Mouse (Mus musculus): ENCODE measurements around the gene A730071L15Rik. TPM values are rescaled to one million over a fixed set of nuclear protein-coding genes. Genes with fewer than 3 reads are reported as not detected.

The A730071L15Rik gene
- polyA plus RNA-seq, 1 experiment, result 0.15 TPM

DNA sequence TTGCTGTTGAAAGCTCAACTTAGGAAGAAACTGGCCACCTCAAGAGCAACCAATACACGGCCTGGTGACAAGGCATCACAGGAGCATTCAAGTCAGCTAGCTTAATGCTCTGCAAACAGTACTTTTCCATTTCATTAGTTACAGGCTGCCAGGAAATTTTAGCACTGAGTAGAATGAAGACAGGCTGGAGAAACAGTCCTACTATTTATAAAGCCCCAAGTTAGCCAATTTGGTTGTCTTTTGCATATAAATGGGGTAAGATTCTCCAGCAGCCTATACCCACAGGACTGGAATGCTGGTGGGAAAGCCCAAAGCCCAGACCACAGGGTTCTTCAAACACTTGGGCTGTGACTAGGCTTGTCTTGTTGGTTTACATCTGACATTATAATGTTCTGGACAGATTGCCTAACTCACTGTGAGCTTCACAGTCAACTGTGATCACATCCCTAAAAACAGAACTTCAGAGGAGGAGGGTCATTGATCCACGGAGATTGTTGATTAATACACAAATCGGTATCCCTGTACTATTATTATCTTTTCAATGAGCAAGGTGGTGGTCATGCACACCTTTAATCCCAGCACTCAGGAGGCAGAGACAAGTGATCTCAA lies 39.1 kb upstream of the A730071L15Rik start:
- Histone ChIP-seq H3K27me3 (ENCODE audit: control insufficient read depth, insufficient read depth, low read length) (no peaks in the 10 kb centered on the region), H3K4me3 (replicated peaks; ENCODE audit: insufficient read depth, low read depth, low read length) (no peak overlapping the region), H3K4me1 (ENCODE audit: control insufficient read depth, insufficient read depth, low read length) (peaks cover 25% of the 10 kb centered on the region), H3K27ac (ENCODE audit: insufficient read depth, low read length) (no peak overlapping the region)
- TF ChIP-seq POLR2A (IDR thresholded peaks at IDR 0.05; ENCODE audit: borderline replicate concordance, insufficient read depth, low read length) (no peak), CTCF (IDR thresholded peaks at IDR 0.05; ENCODE audit: borderline replicate concordance, insufficient read depth, low read depth, low read length) (no peak)
- WGBS, result 73% methylated on average over 3 of the region's 3 CpGs
- no peak for DNase-seq

DNA sequence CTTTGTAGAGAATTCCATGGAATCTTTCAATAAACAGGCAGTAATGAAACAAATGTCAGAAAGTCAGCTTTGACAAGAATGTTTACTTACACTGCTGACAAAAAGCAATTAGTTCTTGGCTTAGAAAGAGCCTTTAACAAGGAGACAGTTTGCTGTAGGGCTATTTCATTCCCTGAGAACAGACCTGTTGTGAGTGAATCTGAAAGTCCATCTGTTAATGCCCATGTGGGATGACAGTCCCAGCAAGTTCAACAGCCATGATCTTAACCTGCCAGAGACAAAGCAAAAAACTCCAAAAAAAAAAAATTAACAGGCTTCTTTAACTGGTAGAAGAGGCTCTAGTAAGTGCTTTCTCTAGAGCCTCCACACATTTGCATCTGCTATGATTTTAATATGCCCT lies 38.3 kb upstream of the A730071L15Rik start:
- Histone ChIP-seq H3K27ac (ENCODE audit: insufficient read depth, low read length) (no peak overlapping the region), H3K4me1 (ENCODE audit: control insufficient read depth, insufficient read depth, low read length) (peaks cover 25% of the 10 kb centered on the region), H3K4me3 (replicated peaks; ENCODE audit: insufficient read depth, low read depth, low read length) (no peak overlapping the region), H3K27me3 (ENCODE audit: control insufficient read depth, insufficient read depth, low read length) (no peaks in the 10 kb centered on the region)
- peak in 1 of 2 experiments; percentile 74 for DNase-seq
- TF ChIP-seq POLR2A (IDR thresholded peaks at IDR 0.05; ENCODE audit: borderline replicate concordance, insufficient read depth, low read length), result no peak
- TF ChIP-seq CTCF (IDR thresholded peaks at IDR 0.05; ENCODE audit: borderline replicate concordance, insufficient read depth, low read depth, low read length), result no peak

GRCm38 (mm10) chr11:6163062-6163461 lies 36.8 kb upstream of the A730071L15Rik start:
- Histone ChIP-seq H3K27me3 (ENCODE audit: control insufficient read depth, insufficient read depth, low read length) (no peaks in the 10 kb centered on the region), H3K4me1 (ENCODE audit: control insufficient read depth, insufficient read depth, low read length) (peaks cover 21% of the 10 kb centered on the region), H3K27ac (ENCODE audit: insufficient read depth, low read length) (no peak overlapping the region), H3K4me3 (replicated peaks; ENCODE audit: insufficient read depth, low read depth, low read length) (no peak overlapping the region)
- WGBS, result 96% methylated on average over 3 of the region's 3 CpGs
- DNase-seq, result no peak
- no peak for TF ChIP-seq CTCF (IDR thresholded peaks at IDR 0.05; ENCODE audit: borderline replicate concordance, insufficient read depth, low read depth, low read length)
- TF ChIP-seq POLR2A (IDR thresholded peaks at IDR 0.05; ENCODE audit: borderline replicate concordance, insufficient read depth, low read length), result no peak

DNA sequence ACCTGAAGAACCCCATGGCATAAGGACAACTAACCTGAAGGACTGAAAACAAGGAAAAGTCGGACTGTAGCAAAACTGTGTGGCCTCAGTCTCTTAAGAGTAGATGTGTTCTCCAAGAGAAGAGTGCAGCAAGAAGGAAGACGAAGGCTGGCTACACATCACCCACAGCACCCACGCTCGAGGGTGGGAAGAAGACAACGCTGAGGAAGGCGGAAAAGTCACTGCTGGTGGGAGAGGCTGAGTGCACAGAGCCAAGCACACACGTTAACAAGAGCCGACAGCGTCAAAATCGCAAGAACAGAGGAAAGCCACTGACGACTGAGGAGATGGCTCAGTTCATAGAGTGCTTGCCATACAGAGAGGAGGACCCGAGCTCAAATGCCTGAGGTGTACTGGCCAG lies 36.1 kb upstream of the A730071L15Rik start:
- TF ChIP-seq POLR2A (IDR thresholded peaks at IDR 0.05; ENCODE audit: borderline replicate concordance, insufficient read depth, low read length), result no peak
- no peak for TF ChIP-seq CTCF (IDR thresholded peaks at IDR 0.05; ENCODE audit: borderline replicate concordance, insufficient read depth, low read depth, low read length)
- Histone ChIP-seq H3K4me1 (ENCODE audit: control insufficient read depth, insufficient read depth, low read length) (peaks cover 21% of the 10 kb centered on the region), H3K4me3 (replicated peaks; ENCODE audit: insufficient read depth, low read depth, low read length) (no peak overlapping the region), H3K27ac (ENCODE audit: insufficient read depth, low read length) (no peak overlapping the region), H3K27me3 (ENCODE audit: control insufficient read depth, insufficient read depth, low read length) (no peaks in the 10 kb centered on the region)
- WGBS, result 78% methylated on average over 12 of the region's 12 CpGs
- no peak for DNase-seq

DNA sequence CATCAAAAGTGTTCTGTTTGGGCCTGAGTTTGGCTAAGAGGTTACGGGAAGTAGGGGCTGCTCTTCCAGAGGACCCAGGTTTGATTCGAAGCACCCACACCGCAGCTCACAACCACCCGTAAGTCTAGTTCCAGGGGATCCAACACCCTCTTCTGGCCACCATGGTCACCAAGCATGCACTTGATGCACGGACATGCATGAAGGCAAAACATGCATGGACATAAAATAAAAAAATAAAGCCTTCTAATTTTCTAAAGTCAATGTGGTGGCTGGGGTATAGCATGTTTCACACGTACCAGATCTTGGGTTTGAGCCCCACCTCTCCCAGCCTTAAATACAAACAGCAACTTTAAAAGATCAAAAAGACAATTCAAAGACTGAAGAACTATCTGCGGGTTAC lies 35.0 kb upstream of the A730071L15Rik start:
- TF ChIP-seq POLR2A (IDR thresholded peaks at IDR 0.05; ENCODE audit: borderline replicate concordance, insufficient read depth, low read length) (no peak), CTCF (IDR thresholded peaks at IDR 0.05; ENCODE audit: borderline replicate concordance, insufficient read depth, low read depth, low read length) (no peak)
- Histone ChIP-seq H3K27me3 (ENCODE audit: control insufficient read depth, insufficient read depth, low read length) (no peaks in the 10 kb centered on the region), H3K4me3 (replicated peaks; ENCODE audit: insufficient read depth, low read depth, low read length) (no peak overlapping the region), H3K27ac (ENCODE audit: insufficient read depth, low read length) (no peak overlapping the region), H3K4me1 (ENCODE audit: control insufficient read depth, insufficient read depth, low read length) (peaks cover 24% of the 10 kb centered on the region)
- DNase-seq, result no peak
- WGBS, result 97% methylated on average over 7 of the region's 7 CpGs

- H3K27me3 ChIP-seq (ENCODE audit: control insufficient read depth, insufficient read depth, low read length), result no peaks in the 10 kb centered on the region
- H3K4me1 ChIP-seq (ENCODE audit: control insufficient read depth, insufficient read depth, low read length), result peaks cover 18% of the 10 kb centered on the region
- WGBS, result 93% methylated on average over 7 of the region's 7 CpGs
- no peak overlapping the region for H3K4me3 ChIP-seq (replicated peaks; ENCODE audit: insufficient read depth, low read depth, low read length)
- TF ChIP-seq POLR2A (IDR thresholded peaks at IDR 0.05; ENCODE audit: borderline replicate concordance, insufficient read depth, low read length) (no peak), CTCF (IDR thresholded peaks at IDR 0.05; ENCODE audit: borderline replicate concordance, insufficient read depth, low read depth, low read length) (no peak)
- H3K27ac ChIP-seq (ENCODE audit: insufficient read depth, low read length), result no peak overlapping the region
- DNase-seq, result peak in 1 of 2 experiments; percentile 6
These were observed 34.3 kb upstream of the A730071L15Rik start for GRCm38 (mm10) chr11:6165391-6166081.

GRCm38 (mm10) chr11:6166351-6166750 lies 33.5 kb upstream of the A730071L15Rik start:
- no peak for TF ChIP-seq CTCF (IDR thresholded peaks at IDR 0.05; ENCODE audit: borderline replicate concordance, insufficient read depth, low read depth, low read length)
- no peak for TF ChIP-seq POLR2A (IDR thresholded peaks at IDR 0.05; ENCODE audit: borderline replicate concordance, insufficient read depth, low read length)
- Histone ChIP-seq H3K27ac (ENCODE audit: insufficient read depth, low read length) (no peak overlapping the region), H3K4me3 (replicated peaks; ENCODE audit: insufficient read depth, low read depth, low read length) (no peak overlapping the region), H3K27me3 (ENCODE audit: control insufficient read depth, insufficient read depth, low read length) (no peaks in the 10 kb centered on the region), H3K4me1 (ENCODE audit: control insufficient read depth, insufficient read depth, low read length) (peaks cover 13% of the 10 kb centered on the region)
- no peak for DNase-seq
- WGBS, result 35% methylated on average over 12 of the region's 12 CpGs
